Mouse (Mus musculus) c-Kit-positive CD71-negative TER-119-negative erythroid progenitor cells, embryonic 14.5 days (primary cell): ENCODE measurements around the gene Prkd3.

ENCODE experiments used
- DNase-seq: peaks from one replicate; pipeline ENCODE4 v3.0.0-alpha.2; 2013; ENCODE audit warnings: low read depth

Gene Prkd3

GRCm38 (mm10) chr17:78936466-78937228 lies 84.0 kb downstream of the Prkd3 start, which contains the start of the genes Cebpz and Ndufaf7:
Gene Cebpz (minus strand): TSS chr17:78937066.
Gene Ndufaf7 (plus strand): TSS chr17:78937136.
- DNase-seq: peak; percentile 99

GRCm38 (mm10) chr17:78935857-78936256 lies 84.8 kb downstream of the Prkd3 start:
- no peak for DNase-seq

- no peak for DNase-seq
Measured at GRCm38 (mm10) chr17:78917696-78918095, 102.9 kb downstream of the Prkd3 start.

- DNase-seq: no peak
Measured at GRCm38 (mm10) chr17:78916899-78917298, 103.7 kb downstream of the Prkd3 start.

- peak; percentile 79 for DNase-seq
Measured at GRCm38 (mm10) chr17:78916369-78916813, 104.2 kb downstream of the Prkd3 start, which contains the start of gene Cebpzos. Gene Cebpzos (plus strand): TSS chr17:78916500.

- no peak for DNase-seq
Measured at GRCm38 (mm10) chr17:78915772-78916171, 104.8 kb downstream of the Prkd3 start.

GRCm38 (mm10) chr17:78913921-78914320 lies 106.7 kb downstream of the Prkd3 start:
- DNase-seq: no peak

GRCm38 (mm10) chr17:78912861-78913281 lies 107.7 kb downstream of the Prkd3 start:
- DNase-seq: no peak

GRCm38 (mm10) chr17:78909374-78909773 lies 111.2 kb downstream of the Prkd3 start:
- DNase-seq: no peak

- no peak for DNase-seq
Measured at GRCm38 (mm10) chr17:78906892-78907291, 113.7 kb downstream of the Prkd3 start, which contains the start of gene Sult6b1. Gene Sult6b1 (minus strand): TSS chr17:78906992.

GRCm38 (mm10) chr17:78903158-78903557 lies 117.5 kb downstream of the Prkd3 start:
- no peak for DNase-seq
